Mouse (Mus musculus): Measurements from ENCODE around the gene Otud3.

- TF ChIP-seq POLR2A (IDR thresholded peaks at IDR 0.05; ENCODE audit: low read depth, low read length) = no peak
- TF ChIP-seq CTCF (conservative IDR thresholded peaks at IDR 0.05; ENCODE audit: insufficient read depth, insufficient read length, low read depth, low read length) = no peak
Observed at GRCm38 (mm10) chr4:138880811-138881584, 32.7 kb downstream of the Otud3 start.

Measured in kidney, adult 2 months (tissue).